ENCODE assay signal across 22 mouse cellular contexts in the genomic region with DNA sequence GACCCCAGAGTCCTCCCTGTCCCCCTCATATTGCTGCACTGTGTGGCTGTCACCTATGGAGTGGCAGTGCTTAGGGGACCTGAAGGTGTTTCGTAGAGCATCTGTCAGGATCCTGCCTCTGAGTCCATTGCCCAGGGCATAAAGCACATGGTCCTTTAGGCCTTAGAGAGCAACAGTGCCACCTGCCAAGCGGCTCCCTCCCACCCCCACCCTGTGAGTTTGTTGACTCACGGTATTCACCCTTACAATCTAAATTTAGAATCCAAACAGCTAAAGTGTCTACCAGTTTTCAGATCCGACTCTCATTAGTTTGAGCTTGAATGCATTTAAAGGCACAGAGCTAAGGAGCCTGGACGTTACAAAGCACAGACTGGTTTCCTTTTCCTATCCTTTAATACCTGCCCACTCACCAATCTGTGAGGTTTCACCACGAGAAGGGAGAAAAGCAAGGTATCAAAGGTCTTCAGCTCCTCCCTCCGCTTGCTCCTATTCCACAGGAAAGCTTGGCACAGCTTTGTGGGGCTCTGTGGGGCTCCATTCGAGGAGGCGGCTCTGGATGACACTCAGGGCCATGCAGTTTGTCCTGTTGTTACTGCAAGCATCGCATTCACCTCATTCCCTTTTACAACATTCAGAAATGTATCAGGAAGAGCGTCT. TPM values are rescaled to one million over a fixed set of nuclear protein-coding genes. Genes with fewer than 3 reads are reported as not detected.
DNase-seq lines count a peak whose midpoint lies in the region; ATAC-seq and TF ChIP-seq lines count a peak whose summit lies in the region.
"Had no signal": no experiment of that assay in that cellular context is flagged by ENCODE, and none has a peak within 500 bp of the region (broad histone marks: within the 10 kb centered on the region; RNA-seq: fewer than 3 reads in every experiment).

No protein-coding gene starts in this region.

- H3K27me3 ChIP-seq in hindbrain, postnatal 0 days (ENCODE audit: insufficient read depth, low read length): no peaks in the 10 kb centered on the region
- H3K27me3 ChIP-seq in hindbrain, embryonic 10.5 days (ENCODE audit: insufficient read depth, poor library complexity, severe bottlenecking): no peaks in the 10 kb centered on the region
- no peaks in the 10 kb centered on the region for H3K27me3 ChIP-seq in stomach, embryonic 16.5 days (ENCODE audit: control insufficient read depth, insufficient read depth, low read length)
- H3K27me3 ChIP-seq: embryonic facial prominence, embryonic 13.5 days; heart, embryonic 12.5 days; liver, embryonic 13.5 days; lung, embryonic 15.5 days; neural tube, embryonic 13.5 days had no signal

- H3K9ac ChIP-seq in hindbrain, postnatal 0 days (replicated peaks; ENCODE audit: low read length): no peak overlapping the region
- H3K9ac ChIP-seq in stomach, embryonic 16.5 days (ENCODE audit: low read length): no peak overlapping the region
- H3K9ac ChIP-seq: embryonic facial prominence, embryonic 13.5 days; heart, embryonic 12.5 days; liver, embryonic 13.5 days; lung, embryonic 15.5 days; neural tube, embryonic 13.5 days had no signal

- TF ChIP-seq CTCF in hindbrain, postnatal 0 days (IDR thresholded peaks at IDR 0.05; ENCODE audit: low read depth): no peak

- H3K4me3 ChIP-seq in hindbrain, postnatal 0 days (ENCODE audit: low read length): no peak overlapping the region
- no peak overlapping the region for H3K4me3 ChIP-seq in hindbrain, embryonic 10.5 days
- H3K4me3 ChIP-seq in stomach, embryonic 16.5 days (replicated peaks; ENCODE audit: low read length): no peak overlapping the region
- H3K4me3 ChIP-seq: embryonic facial prominence, embryonic 13.5 days; heart, embryonic 12.5 days; liver, embryonic 13.5 days; lung, embryonic 15.5 days; neural tube, embryonic 13.5 days had no signal

- ATAC-seq in hindbrain, postnatal 0 days: peak; percentile 27; the same call in 1 of the 2 replicates
- ATAC-seq in stomach, embryonic 16.5 days (ENCODE audit: insufficient read depth, low FRiP score): 0 out of 2 replicates have a peak, but pooled peaks have one; percentile 17
- no peak for ATAC-seq in megakaryocyte-erythroid progenitor cell, adult 5-6 weeks (replicated peaks; ENCODE audit: low FRiP score, low TSS enrichment, poor library complexity, severe bottlenecking)
- ATAC-seq: CD4-positive, CD25-positive, alpha-beta regulatory T cell, adult 4 months; hindbrain, embryonic 16.5 days had no signal

- peak; percentile 9 to 16 for DNase-seq in cerebellum, adult 18-20 months
- DNase-seq in cerebellum, postnatal 4 days (ENCODE audit: low spot score in 2 of 2): no peak
- no peak for DNase-seq in hindbrain, postnatal 0 days (ENCODE audit: low spot score)
- DNase-seq in hindbrain, embryonic 10.5 days (ENCODE audit: low spot score): no peak
- DNase-seq in brain, adult 2 months (ENCODE audit: low read depth, low spot score): peak; percentile 63
- DNase-seq in thymus, adult 18-20 months: no peak
- DNase-seq: adrenal gland, postnatal 36 days; cerebellum, adult 9-10 months; heart, postnatal 4 days; kidney, adult 8-10 months; kidney, postnatal 25 days; liver, embryonic 13.5 days; midbrain, embryonic 14.5 days had no signal

- H3K36me3 ChIP-seq in hindbrain, postnatal 0 days (ENCODE audit: insufficient read depth, low read length): no peaks in the 10 kb centered on the region
- H3K36me3 ChIP-seq in hindbrain, embryonic 10.5 days: no peaks in the 10 kb centered on the region
- H3K36me3 ChIP-seq in stomach, embryonic 16.5 days (ENCODE audit: control insufficient read depth, insufficient read depth, low read length): no peaks in the 10 kb centered on the region
- H3K36me3 ChIP-seq: embryonic facial prominence, embryonic 13.5 days; heart, embryonic 12.5 days; liver, embryonic 13.5 days; lung, embryonic 15.5 days; neural tube, embryonic 13.5 days had no signal

- no peaks in the 10 kb centered on the region for H3K9me3 ChIP-seq in hindbrain, postnatal 0 days (ENCODE audit: low read length)
- no peaks in the 10 kb centered on the region for H3K9me3 ChIP-seq in hindbrain, embryonic 10.5 days
- no peaks in the 10 kb centered on the region for H3K9me3 ChIP-seq in stomach, embryonic 16.5 days (replicated peaks; ENCODE audit: control insufficient read depth, low read length)
- H3K9me3 ChIP-seq: embryonic facial prominence, embryonic 13.5 days; heart, embryonic 12.5 days; liver, embryonic 13.5 days; lung, embryonic 15.5 days; neural tube, embryonic 13.5 days had no signal

- no peak overlapping the region for H3K27ac ChIP-seq in hindbrain, postnatal 0 days
- no peak overlapping the region for H3K27ac ChIP-seq in hindbrain, embryonic 10.5 days
- H3K27ac ChIP-seq in stomach, embryonic 16.5 days (ENCODE audit: low read length): no peak overlapping the region
- H3K27ac ChIP-seq: embryonic facial prominence, embryonic 13.5 days; liver, embryonic 13.5 days; lung, embryonic 15.5 days; neural tube, embryonic 13.5 days had no signal

- no peak overlapping the region for H3K4me2 ChIP-seq in hindbrain, postnatal 0 days (ENCODE audit: low read depth, low read length)
- no peak overlapping the region for H3K4me2 ChIP-seq in stomach, embryonic 16.5 days (ENCODE audit: low read depth, low read length)
- H3K4me2 ChIP-seq: embryonic facial prominence, embryonic 13.5 days; heart, embryonic 12.5 days; liver, embryonic 13.5 days; lung, embryonic 15.5 days; neural tube, embryonic 13.5 days had no signal

- 53% methylated on average over 11 of the region's 11 CpGs for WGBS in hindbrain, postnatal 0 days
- WGBS in hindbrain, embryonic 10.5 days: 66% methylated on average over 11 of the region's 11 CpGs
- 54% methylated on average over 11 of the region's 11 CpGs for WGBS in stomach, embryonic 16.5 days

- no peaks in the 10 kb centered on the region for H3K4me1 ChIP-seq in hindbrain, postnatal 0 days (ENCODE audit: insufficient read depth, low read length)
- 0 out of 2 replicates have a peak, but pooled peaks cover 3% of the 10 kb centered on the region for H3K4me1 ChIP-seq in hindbrain, embryonic 10.5 days (replicated peaks)
- no peaks in the 10 kb centered on the region; the same call in 1 of the 2 replicates for H3K4me1 ChIP-seq in stomach, embryonic 16.5 days (ENCODE audit: control insufficient read depth, insufficient read depth, low read length)
- H3K4me1 ChIP-seq: embryonic facial prominence, embryonic 13.5 days; liver, embryonic 13.5 days; lung, embryonic 15.5 days had no signal

RNA-seq across cellular contexts. Expression of a gene that starts 41.3 kb away (rescaled TPM):
- 42.8 and 56.9 TPM in 2 replicates for total RNA-seq in hindbrain, postnatal 0 days (2014; rRNA removed)
- 9.5 and 10.6 TPM in 2 replicates for polyA plus RNA-seq in hindbrain, postnatal 0 days (2015; fragmentation: Nextera tagmentation; extraction: Ambion mirVana)
- polyA plus RNA-seq in hindbrain, embryonic 10.5 days (2016; fragmentation: Nextera tagmentation; extraction: Ambion mirVana): 17.5 and 25.4 TPM in 2 replicates
- polyA plus RNA-seq in stomach, embryonic 16.5 days (2015; fragmentation: Nextera tagmentation; extraction: Ambion mirVana): 3.3 and 3.6 TPM in 2 replicates
- total RNA-seq in megakaryocyte-erythroid progenitor cell, adult 5-6 weeks (2014; fragmentation: Nextera tagmentation): 0.99 and 1.2 TPM in 2 replicates
- 0.23 and 4.2 TPM in 2 replicates for total RNA-seq in megakaryocyte-erythroid progenitor cell, adult 5-6 weeks (2017)
- total RNA-seq: granulocyte monocyte progenitor cell, adult 5-6 weeks had no signal

Comparison
In these comparisons a context has a peak if more than half of its experiments do, and no peak if none do; other contexts are left out.
1. DNase-seq: peak in cerebellum, adult 18-20 months (2 of 2) and brain, adult 2 months (single experiment); none in cerebellum, postnatal 4 days (0 of 2), hindbrain, postnatal 0 days (single experiment), hindbrain, embryonic 10.5 days (single experiment) and thymus, adult 18-20 months (0 of 2).